Mouse (Mus musculus) right cerebral cortex, postnatal 25 days (tissue): ENCODE data around the gene Gm21760.
"Not testable (repeated sequence)": the region's sequence is repeated elsewhere in the genome, so short reads cannot be mapped to it uniquely, and the experiment has no call there.

ENCODE experiments used
- DNase-seq: peaks from one replicate; pipeline ENCODE4 v3.0.0; 2022

The Gm21760 gene

DNA sequence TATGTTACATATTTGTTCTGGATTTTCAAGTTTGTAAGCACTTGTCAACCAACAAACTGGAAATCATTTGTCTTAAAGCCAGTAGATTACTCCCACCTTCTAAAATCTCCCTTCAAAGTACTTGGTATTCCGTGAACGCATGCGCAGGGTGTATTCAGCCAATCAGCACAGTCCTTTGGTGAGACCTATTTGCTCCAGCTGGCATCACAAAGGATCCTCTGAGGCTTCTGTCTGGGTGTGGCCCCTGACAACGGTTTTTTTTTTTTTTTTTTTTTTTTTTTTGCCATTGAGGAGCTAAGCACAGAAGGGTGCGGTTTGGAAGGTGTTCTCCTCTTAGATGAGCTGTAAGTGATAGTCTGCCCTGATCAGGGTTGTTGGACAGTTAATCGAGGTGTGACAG lies at the start of gene Gm21760:
Gm21760 (plus strand) TSS at position 301 of the 400 bp plus-strand sequence.
- DNase-seq = not testable (repeated sequence)
